15 mouse cellular contexts compared by ENCODE assay signal in the genomic region with DNA sequence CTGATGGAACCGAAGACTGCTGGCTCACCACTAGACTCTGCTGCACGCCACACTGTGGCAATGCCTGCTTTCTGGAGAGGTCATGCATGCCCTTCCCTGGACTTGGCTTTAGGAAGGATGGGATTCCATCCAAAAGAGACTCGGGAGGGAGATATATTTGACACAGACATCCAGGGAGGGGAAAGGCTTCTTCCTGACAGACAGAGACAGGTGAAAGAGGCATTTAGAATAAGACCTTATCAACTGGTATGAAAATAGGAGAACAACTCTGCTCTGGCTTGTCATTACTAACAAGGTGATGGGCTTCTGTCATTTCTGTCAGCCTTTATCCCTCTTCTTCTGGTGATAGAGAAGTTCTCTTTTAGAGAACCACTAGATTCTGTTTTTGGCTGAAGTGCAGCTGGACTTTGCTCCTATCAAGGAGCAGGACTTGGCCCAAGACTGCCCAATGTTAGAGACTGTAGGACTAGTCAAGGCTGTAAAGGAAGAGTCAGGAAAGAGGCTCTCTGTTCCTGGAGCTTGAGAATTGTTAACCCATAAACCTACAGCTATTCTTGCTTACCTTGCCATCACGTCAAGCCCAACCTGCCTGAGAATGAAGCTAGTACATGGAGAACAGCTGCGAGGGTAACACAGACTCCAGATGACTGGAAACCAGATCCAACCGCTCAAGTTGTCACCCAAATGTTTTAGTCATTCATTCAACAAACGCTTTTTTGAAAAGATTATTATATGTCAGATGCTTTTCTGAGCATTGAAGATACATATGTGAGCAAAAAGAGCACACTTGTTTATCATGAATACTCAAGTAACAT.
"Had no signal": no experiment of that assay in that cellular context is flagged by ENCODE, and none has a peak within 500 bp of the region (broad histone marks: within the 10 kb centered on the region; RNA-seq: fewer than 3 reads in every experiment).

No protein-coding gene starts in this region.

- ATAC-seq: intestine, embryonic 15.5 days; liver, embryonic 12.5 days had no signal

- H3K27ac ChIP-seq: intestine, embryonic 15.5 days; kidney, postnatal 0 days; layer of hippocampus, adult 2 months; limb, embryonic 15.5 days; liver, embryonic 12.5 days; lung, embryonic 15.5 days; macrophage; midbrain, embryonic 15.5 days; neural tube, embryonic 13.5 days had no signal

- H3K4me3 ChIP-seq: intestine, embryonic 15.5 days; layer of hippocampus, adult 2 months; limb, embryonic 15.5 days; liver, embryonic 12.5 days; lung, embryonic 15.5 days; megakaryocyte, embryonic 14.5 days; midbrain, embryonic 15.5 days; neural tube, embryonic 13.5 days had no signal

- H3K9ac ChIP-seq: intestine, embryonic 15.5 days; limb, embryonic 15.5 days; liver, embryonic 12.5 days; lung, embryonic 15.5 days; midbrain, embryonic 15.5 days; neural tube, embryonic 13.5 days had no signal

- H3K27me3 ChIP-seq: intestine, embryonic 15.5 days; limb, embryonic 15.5 days; lung, embryonic 15.5 days had no signal

- H3K9me3 ChIP-seq: intestine, embryonic 15.5 days; limb, embryonic 15.5 days; liver, embryonic 12.5 days; lung, embryonic 15.5 days; megakaryocyte, embryonic 14.5 days; midbrain, embryonic 15.5 days; neural tube, embryonic 13.5 days had no signal

- H3K36me3 ChIP-seq: intestine, embryonic 15.5 days; limb, embryonic 15.5 days; liver, embryonic 12.5 days; lung, embryonic 15.5 days; midbrain, embryonic 15.5 days; neural tube, embryonic 13.5 days had no signal

- H3K4me2 ChIP-seq: intestine, embryonic 15.5 days; limb, embryonic 15.5 days; liver, embryonic 12.5 days; lung, embryonic 15.5 days; midbrain, embryonic 11.5 days; midbrain, embryonic 15.5 days; neural tube, embryonic 13.5 days had no signal

- DNase-seq: left cerebral cortex, postnatal 4 days; lung, postnatal 14 days; right cerebral cortex, postnatal 14 days; thymus, postnatal 36 days had no signal
